Mouse (Mus musculus) CH12.LX (cell line): ENCODE data around the gene Abhd16b. TPM values are rescaled to one million over a fixed set of nuclear protein-coding genes. Genes with fewer than 3 reads are reported as not detected.

ENCODE experiments used
- DNase-seq: peaks from one replicate; pipeline ENCODE4 v3.0.0-alpha.2; 2013; ENCODE audit errors: extremely low read depth
- H3K27ac ChIP-seq: 2 replicates; pipeline ENCODE4 v1.5.1; 2012; ENCODE audit warnings: low read depth, mild to moderate bottlenecking, control low read depth, moderate library complexity; ENCODE audit not compliant: insufficient read depth
- H3K27me3 ChIP-seq: replicated peaks from 2 replicates; pipeline ENCODE3; 2012; ENCODE audit warnings: inconsistent platforms
- H3K36me3 ChIP-seq, 2 experiments: replicated peaks in 1 of 2; 2 replicates each; pipeline versions ENCODE3 to v1.6.1; 2012; ENCODE audit warnings: inconsistent platforms in 1 of 2, low read length in 1 of 2, mild to moderate bottlenecking in 1 of 2, mixed read lengths in 1 of 2, moderate library complexity in 1 of 2; ENCODE audit not compliant: control insufficient read depth in 1 of 2, insufficient read depth in 1 of 2
- H3K4me1 ChIP-seq, 2 experiments: 2 replicates each; pipeline ENCODE4 v1.6.1; 2012; ENCODE audit warnings: inconsistent platforms in 1 of 2, moderate library complexity in 1 of 2; ENCODE audit not compliant: insufficient read depth in 2 of 2, control insufficient read depth in 1 of 2
- H3K4me2 ChIP-seq: 2 replicates; pipeline ENCODE4 v1.6.1; 2012; ENCODE audit warnings: low read depth, mild to moderate bottlenecking, control low read depth; ENCODE audit not compliant: poor library complexity, insufficient read depth, severe bottlenecking
- H3K4me3 ChIP-seq, 3 experiments: fragments of 150-350 bp in 1 of 3; sonication (generic) in 1 of 3; replicated peaks in 1 of 3; 2 replicates each; pipeline versions ENCODE3 to v1.5.1; 2011 to 2012; ENCODE audit warnings: low read depth in 2 of 3, low read length in 2 of 3, mild to moderate bottlenecking in 2 of 3, moderate library complexity in 2 of 3, control low read depth in 1 of 3, improper control_type of control experiment in 1 of 3, inconsistent platforms in 1 of 3, mixed read lengths in 1 of 3; ENCODE audit not compliant: poor library complexity in 1 of 3
- H3K79me2 ChIP-seq: replicated peaks from 2 replicates; pipeline ENCODE4 v1.6.1; 2012; ENCODE audit warnings: mild to moderate bottlenecking, moderate library complexity; ENCODE audit not compliant: control insufficient read depth, poor library complexity, insufficient read depth, severe bottlenecking; ENCODE audit errors: extremely low read depth
- H3K9ac ChIP-seq: 2 replicates; pipeline ENCODE4 v1.6.1; 2012; ENCODE audit warnings: low read depth, mild to moderate bottlenecking, control low read depth, moderate library complexity; ENCODE audit not compliant: insufficient read depth
- H3K9me3 ChIP-seq: replicated peaks from 2 replicates; pipeline ENCODE3; 2012; ENCODE audit warnings: low read length, inconsistent platforms, mixed read lengths
- CTCF ChIP-seq, 2 experiments: IDR thresholded peaks in 1 of 2; conservative IDR thresholded peaks in 1 of 2; 2 replicates each; pipeline ENCODE4 v1.5.1; 2011 to 2012; ENCODE audit warnings: low read depth in 2 of 2, low read length in 2 of 2, improper control_type of control experiment in 1 of 2, inconsistent platforms in 1 of 2, mild to moderate bottlenecking in 1 of 2, moderate library complexity in 1 of 2
- EP300 ChIP-seq: IDR thresholded peaks from 2 replicates; pipeline ENCODE4 v1.6.1; 2011; ENCODE audit warnings: low read length, improper control_type of control experiment
- MAZ ChIP-seq: IDR thresholded peaks from 2 replicates; pipeline ENCODE4 v1.6.1; 2012; ENCODE audit warnings: low read depth, mild to moderate bottlenecking, inconsistent platforms, low read length, improper control_type of control experiment, moderate library complexity
- USF1 ChIP-seq: IDR thresholded peaks from 2 replicates; pipeline ENCODE4 v1.6.1; 2014; ENCODE audit warnings: low read depth, mild to moderate bottlenecking, inconsistent platforms, low read length, improper control_type of control experiment
- USF2 ChIP-seq: conservative IDR thresholded peaks from 2 replicates; pipeline ENCODE4 v1.6.1; 2011; ENCODE audit warnings: low read depth, low read length, improper control_type of control experiment
- ZKSCAN1 ChIP-seq: IDR thresholded peaks from 2 replicates; pipeline ENCODE4 v1.6.1; 2012; ENCODE audit warnings: low read depth, inconsistent platforms, low read length, improper control_type of control experiment, borderline replicate concordance
- ZMIZ1 ChIP-seq: IDR thresholded peaks from 2 replicates; pipeline ENCODE4 v1.6.1; 2012; ENCODE audit warnings: low read depth, mild to moderate bottlenecking, inconsistent platforms, low read length, improper control_type of control experiment
- dilution Hi-C: fragments of 300-500 bp; cut with MboI; formaldehyde crosslinking; loops from 2 replicates; pipeline ENCODE4 v1.14.3; 2020; ENCODE audit warnings: low sequenced_read_pairs; ENCODE audit not compliant: extremely low pct_unique_long_range_greater_than_20kb, extremely low pct_ligation_motif_present
- in situ Hi-C: fragments of 300-500 bp; cut with MboI; formaldehyde crosslinking; loops from 3 replicates; pipeline ENCODE4 v1.14.3; 2019; ENCODE audit warnings: low sequenced_read_pairs, low pct_ligation_motif_present, low pct_unique_long_range_greater_than_20kb, mixed read lengths
- polyA plus RNA-seq: library from polyadenylated mRNA; unstranded; fragments of >175 nt; gene quantifications from 2 replicates; pipeline ENCODE4 v1.2.1, GENCODE M21; 2012; ENCODE audit warnings: low read depth; ENCODE audit not compliant: insufficient read length
- total RNA-seq, 2 experiments: library from RNA; depleted of rRNA; stranded (reverse); fragments of 300-350 nt in 1 of 2; fragments of >200 nt in 1 of 2; gene quantifications; 2 replicates each; pipeline ENCODE4 v1.2.3; 2012 to 2014

Abhd16b gene
- total and polyA plus RNA-seq, 3 experiments: not detected

GRCm38 (mm10) chr2:181541761-181542380 lies 48.9 kb downstream of the Abhd16b start:
- H3K4me2 ChIP-seq: no peak overlapping the region
- no peak overlapping the region for H3K4me3 ChIP-seq
- no peak overlapping the region for H3K27ac ChIP-seq
- peaks cover 9 to 59% of the 10 kb centered on the region in 2 experiments for H3K36me3 ChIP-seq
- no peak overlapping the region for H3K9ac ChIP-seq
- DNase-seq: no peak
- peaks cover 0 to 17% of the 10 kb centered on the region in 2 experiments; a peak in 2 of 4 replicates for H3K4me1 ChIP-seq
- peaks cover 42% of the 10 kb centered on the region for H3K79me2 ChIP-seq
- no peaks in the 10 kb centered on the region for H3K27me3 ChIP-seq
- 0 out of 4 replicates have a peak, but pooled peaks of 1 of the 2 experiments have one; percentile 0 for TF ChIP-seq CTCF (conservative IDR thresholded peaks at IDR 0.05 in 1 of 2, IDR thresholded peaks at IDR 0.05 in 1 of 2; ENCODE audit: low read depth in 2 of 2, low read length in 2 of 2)
- no peak for TF ChIP-seq ZKSCAN1
- TF ChIP-seq ZMIZ1: no peak
- no peak for TF ChIP-seq USF1
- TF ChIP-seq EP300: no peak
- no peak for TF ChIP-seq MAZ
- TF ChIP-seq USF2: no peak
- no peaks in the 10 kb centered on the region for H3K9me3 ChIP-seq
- in situ Hi-C loops: no loop called here
- dilution Hi-C loops: no loop called here

Other genes starting within 250 kb of the Abhd16b start
- gene Gmeb2, start 205.2 kb upstream of the Abhd16b start, total RNA-seq (2012; rRNA removed): 14.2 and 17.3 TPM in 2 replicates
- 11.1 and 11.6 TPM in 2 replicates for gene Gmeb2, start 205.2 kb upstream of the Abhd16b start, total RNA-seq (2014; rRNA removed)
- 20.4 and 20.7 TPM in 2 replicates for gene Gmeb2, start 205.2 kb upstream of the Abhd16b start, polyA plus RNA-seq
- not detected in 2 replicates for gene Stmn3, start 178.7 kb upstream of the Abhd16b start, total RNA-seq (2012; rRNA removed)
- not detected in 2 replicates for gene Stmn3, start 178.7 kb upstream of the Abhd16b start, total RNA-seq (2014; rRNA removed)
- gene Stmn3, start 178.7 kb upstream of the Abhd16b start, polyA plus RNA-seq: not detected in 2 replicates
- 65.4 and 83.8 TPM in 2 replicates for gene Rtel1, start 173.5 kb upstream of the Abhd16b start, total RNA-seq (2012; rRNA removed)
- 67.6 and 74.9 TPM in 2 replicates for gene Rtel1, start 173.5 kb upstream of the Abhd16b start, total RNA-seq (2014; rRNA removed)
- gene Rtel1, start 173.5 kb upstream of the Abhd16b start, polyA plus RNA-seq: 70.7 and 89.2 TPM in 2 replicates
- 23.9 and 29.8 TPM in 2 replicates for gene Zgpat, start 128.3 kb upstream of the Abhd16b start, total RNA-seq (2012; rRNA removed)
- 18.4 and 19.3 TPM in 2 replicates for gene Zgpat, start 128.3 kb upstream of the Abhd16b start, total RNA-seq (2014; rRNA removed)
- 20.9 and 21.1 TPM in 2 replicates for gene Zgpat, start 128.3 kb upstream of the Abhd16b start, polyA plus RNA-seq
- 29.2 and 35.5 TPM in 2 replicates for gene Arfrp1, start 127.8 kb upstream of the Abhd16b start, total RNA-seq (2012; rRNA removed)
- 45.3 and 46.0 TPM in 2 replicates for gene Arfrp1, start 127.8 kb upstream of the Abhd16b start, total RNA-seq (2014; rRNA removed)
- 55.6 and 72.7 TPM in 2 replicates for gene Arfrp1, start 127.8 kb upstream of the Abhd16b start, polyA plus RNA-seq
- 59.7 and 61.8 TPM in 2 replicates for gene Lime1, start 113.1 kb upstream of the Abhd16b start, total RNA-seq (2012; rRNA removed)
- gene Lime1, start 113.1 kb upstream of the Abhd16b start, total RNA-seq (2014; rRNA removed): 61.5 and 67.0 TPM in 2 replicates
- 70.7 and 73.9 TPM in 2 replicates for gene Lime1, start 113.1 kb upstream of the Abhd16b start, polyA plus RNA-seq
- 4.1 and 9.3 TPM in 2 replicates for gene Zbtb46, start 33.8 kb upstream of the Abhd16b start, total RNA-seq (2012; rRNA removed)
- 6.2 and 6.7 TPM in 2 replicates for gene Zbtb46, start 33.8 kb upstream of the Abhd16b start, total RNA-seq (2014; rRNA removed)
- gene Zbtb46, start 33.8 kb upstream of the Abhd16b start, polyA plus RNA-seq: 5.3 and 6.0 TPM in 2 replicates
- gene Tpd52l2, start 3.9 kb downstream of the Abhd16b start, total RNA-seq (2012; rRNA removed): 80.7 and 90.4 TPM in 2 replicates
- 126 and 127 TPM in 2 replicates for gene Tpd52l2, start 3.9 kb downstream of the Abhd16b start, total RNA-seq (2014; rRNA removed)
- gene Tpd52l2, start 3.9 kb downstream of the Abhd16b start, polyA plus RNA-seq: 92.0 and 92.1 TPM in 2 replicates
- gene Dnajc5, start 27.3 kb downstream of the Abhd16b start, total RNA-seq (2012; rRNA removed): 54.5 and 57.6 TPM in 2 replicates
- gene Dnajc5, start 27.3 kb downstream of the Abhd16b start, total RNA-seq (2014; rRNA removed): 45.5 and 51.1 TPM in 2 replicates
- 54.6 and 62.7 TPM in 2 replicates for gene Dnajc5, start 27.3 kb downstream of the Abhd16b start, polyA plus RNA-seq
- 20.3 and 31.9 TPM in 2 replicates for gene Uckl1, start 91.7 kb downstream of the Abhd16b start, total RNA-seq (2012; rRNA removed)
- 18.6 and 18.7 TPM in 2 replicates for gene Uckl1, start 91.7 kb downstream of the Abhd16b start, total RNA-seq (2014; rRNA removed)
- 16.0 and 18.0 TPM in 2 replicates for gene Uckl1, start 91.7 kb downstream of the Abhd16b start, polyA plus RNA-seq
- 48.1 and 52.7 TPM in 2 replicates for gene Prpf6, start 98.7 kb downstream of the Abhd16b start, total RNA-seq (2012; rRNA removed)
- 28.3 and 28.8 TPM in 2 replicates for gene Prpf6, start 98.7 kb downstream of the Abhd16b start, total RNA-seq (2014; rRNA removed)
- gene Prpf6, start 98.7 kb downstream of the Abhd16b start, polyA plus RNA-seq: 53.8 and 62.4 TPM in 2 replicates
- gene Zfp512b, start 99.6 kb downstream of the Abhd16b start, total RNA-seq (2012; rRNA removed): 16.6 and 18.1 TPM in 2 replicates
- 11.0 TPM in 2 replicates for gene Zfp512b, start 99.6 kb downstream of the Abhd16b start, total RNA-seq (2014; rRNA removed)
- gene Zfp512b, start 99.6 kb downstream of the Abhd16b start, polyA plus RNA-seq: 26.8 and 27.1 TPM in 2 replicates
- gene Samd10, start 106.0 kb downstream of the Abhd16b start, total RNA-seq (2012; rRNA removed): 2.7 and 3.8 TPM in 2 replicates
- 0.32 TPM in 1 of 2 replicates, not detected in the other for gene Samd10, start 106.0 kb downstream of the Abhd16b start, total RNA-seq (2014; rRNA removed)
- gene Samd10, start 106.0 kb downstream of the Abhd16b start, polyA plus RNA-seq: 0.38 and 0.66 TPM in 2 replicates
- 0.25 and 0.34 TPM in 2 replicates for gene Gm29797, start 163.8 kb downstream of the Abhd16b start, total RNA-seq (2012; rRNA removed)
- gene Gm29797, start 163.8 kb downstream of the Abhd16b start, total RNA-seq (2014; rRNA removed): not detected in 2 replicates
- not detected in 2 replicates for gene Gm29797, start 163.8 kb downstream of the Abhd16b start, polyA plus RNA-seq
- gene Sox18, start 178.4 kb downstream of the Abhd16b start, total RNA-seq (2012; rRNA removed): not detected in 2 replicates
- not detected in 2 replicates for gene Sox18, start 178.4 kb downstream of the Abhd16b start, total RNA-seq (2014; rRNA removed)
- gene Sox18, start 178.4 kb downstream of the Abhd16b start, polyA plus RNA-seq: not detected in 2 replicates
- 12.9 and 14.4 TPM in 2 replicates for gene Tcea2, start 187.1 kb downstream of the Abhd16b start, total RNA-seq (2012; rRNA removed)
- 9.2 TPM in 2 replicates for gene Tcea2, start 187.1 kb downstream of the Abhd16b start, total RNA-seq (2014; rRNA removed)
- gene Tcea2, start 187.1 kb downstream of the Abhd16b start, polyA plus RNA-seq: 7.0 and 8.8 TPM in 2 replicates
- 67.0 and 75.4 TPM in 2 replicates for gene Rgs19, start 200.8 kb downstream of the Abhd16b start, total RNA-seq (2012; rRNA removed)
- gene Rgs19, start 200.8 kb downstream of the Abhd16b start, total RNA-seq (2014; rRNA removed): 40.2 and 50.2 TPM in 2 replicates
- gene Rgs19, start 200.8 kb downstream of the Abhd16b start, polyA plus RNA-seq: 155 and 159 TPM in 2 replicates
- gene Lkaaear1, start 205.2 kb downstream of the Abhd16b start, total RNA-seq (2012; rRNA removed): not detected in 2 replicates
- not detected in 2 replicates for gene Lkaaear1, start 205.2 kb downstream of the Abhd16b start, total RNA-seq (2014; rRNA removed)
- not detected in 2 replicates for gene Lkaaear1, start 205.2 kb downstream of the Abhd16b start, polyA plus RNA-seq
- 0.08 and 0.25 TPM in 2 replicates for gene Oprl1, start 221.8 kb downstream of the Abhd16b start, total RNA-seq (2012; rRNA removed)
- gene Oprl1, start 221.8 kb downstream of the Abhd16b start, total RNA-seq (2014; rRNA removed): not detected in 2 replicates
- gene Oprl1, start 221.8 kb downstream of the Abhd16b start, polyA plus RNA-seq: 0.14 TPM in 1 of 2 replicates, not detected in the other